Mouse (Mus musculus) liver, adult 2 months (tissue): ENCODE measurements around the gene Timm22.

Experiments used
- CTCF ChIP-seq: fragments of 200-500 bp; IDR thresholded peaks from 2 replicates; pipeline ENCODE4 v1.5.1; 2011; ENCODE audit warnings: low read depth, low read length, control low read depth
- POLR2A ChIP-seq: fragments of 200-500 bp; IDR thresholded peaks from 2 replicates; pipeline ENCODE4 v1.6.1; 2011; ENCODE audit warnings: low read length, control low read depth; ENCODE audit not compliant: insufficient read depth; ENCODE audit errors: extremely low read depth

- TF ChIP-seq POLR2A = no peak
- peak; percentile 97 for TF ChIP-seq CTCF
These were observed 47.7 kb downstream of the Timm22 start for GRCm38 (mm10) chr11:76454492-76454891.
